Mouse (Mus musculus): Measurements from ENCODE around the gene Aunip.

Aunip gene

DNA sequence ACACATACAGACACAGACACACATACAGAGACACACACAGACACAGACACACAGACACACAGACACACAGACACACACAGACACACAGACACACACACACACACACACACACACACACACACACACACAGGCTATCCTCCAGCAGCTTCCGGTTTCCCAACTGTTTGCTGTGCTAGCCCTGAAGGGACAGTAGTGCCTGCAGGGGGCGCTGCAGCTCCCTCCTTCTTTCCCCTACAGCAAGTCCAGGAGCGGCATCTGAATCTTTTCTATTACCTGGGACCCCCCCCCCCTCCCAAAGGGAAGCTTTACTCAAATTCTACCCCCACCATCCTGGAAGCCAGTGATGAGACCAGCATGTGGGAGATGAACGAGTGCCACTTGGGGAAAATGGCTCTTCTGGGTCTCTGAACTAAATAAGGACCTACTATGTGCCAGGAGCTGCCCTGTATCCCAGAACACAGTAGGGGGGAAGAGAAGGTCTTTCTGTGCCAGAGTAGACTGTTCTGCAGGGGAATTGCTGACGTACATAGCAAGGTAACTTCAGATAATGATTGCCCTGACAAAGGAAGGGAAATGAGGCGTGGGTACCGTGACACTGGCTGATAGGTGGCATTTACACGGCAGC lies 45.3 kb downstream of the Aunip start:
- no peak for DNase-seq

DNA sequence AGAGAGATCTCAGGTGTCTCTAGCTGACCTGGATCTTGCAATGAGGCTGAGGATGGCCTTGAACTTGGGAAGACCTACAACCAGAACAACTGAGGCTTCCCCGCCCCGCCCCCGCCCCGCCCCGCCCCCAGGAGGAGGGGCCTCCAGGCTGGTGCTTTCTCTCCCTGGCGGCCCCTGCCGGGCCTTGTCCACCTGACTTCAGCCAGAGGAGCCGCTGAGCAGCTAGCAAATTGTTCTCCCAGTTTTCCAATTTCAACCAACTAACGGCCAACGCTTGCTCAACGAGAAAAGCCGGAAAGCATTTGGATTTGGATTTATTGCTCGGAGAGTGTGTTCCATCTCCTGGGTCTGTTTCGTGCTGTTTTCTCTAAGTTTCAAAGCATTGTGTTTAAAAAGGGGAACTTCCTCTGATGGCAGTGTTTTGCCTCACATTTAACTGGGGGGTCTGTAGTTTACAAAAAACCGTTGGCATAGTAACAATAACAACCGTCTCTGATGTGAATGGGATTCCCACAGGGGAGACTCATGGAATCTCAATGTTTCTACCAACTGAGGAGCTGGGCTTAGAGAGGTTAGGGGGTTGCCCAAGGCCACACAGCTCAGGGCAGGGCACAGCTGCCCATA lies 46.9 kb downstream of the Aunip start:
- peak; percentile 15 for DNase-seq

DNA sequence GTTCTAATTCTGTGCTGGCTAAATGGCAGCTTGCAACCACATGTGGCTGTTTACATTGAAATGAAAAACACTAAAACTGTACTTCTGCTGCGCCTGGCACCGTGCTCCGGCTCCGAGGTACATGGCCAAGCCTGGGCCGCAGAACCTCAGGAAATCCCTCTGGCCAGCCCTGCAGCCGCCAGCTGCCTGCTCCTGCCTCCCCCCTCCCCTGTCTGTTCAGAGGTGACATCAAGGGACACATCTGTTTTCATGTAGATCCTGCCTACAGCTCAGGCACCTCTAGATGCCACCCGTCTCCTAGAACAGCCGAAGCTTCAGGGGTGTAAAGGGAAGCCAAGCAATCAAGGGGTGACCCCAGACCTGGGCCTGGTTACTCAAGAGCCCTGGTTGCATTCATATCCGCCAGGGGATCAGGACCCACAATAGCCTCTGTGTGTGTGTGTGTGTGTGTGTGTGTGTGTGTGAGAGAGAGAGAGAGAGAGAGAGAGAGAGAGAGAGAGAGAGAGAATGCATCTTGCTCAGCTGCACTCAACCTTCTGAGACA lies 47.8 kb downstream of the Aunip start:
- DNase-seq, result no peak

DNA sequence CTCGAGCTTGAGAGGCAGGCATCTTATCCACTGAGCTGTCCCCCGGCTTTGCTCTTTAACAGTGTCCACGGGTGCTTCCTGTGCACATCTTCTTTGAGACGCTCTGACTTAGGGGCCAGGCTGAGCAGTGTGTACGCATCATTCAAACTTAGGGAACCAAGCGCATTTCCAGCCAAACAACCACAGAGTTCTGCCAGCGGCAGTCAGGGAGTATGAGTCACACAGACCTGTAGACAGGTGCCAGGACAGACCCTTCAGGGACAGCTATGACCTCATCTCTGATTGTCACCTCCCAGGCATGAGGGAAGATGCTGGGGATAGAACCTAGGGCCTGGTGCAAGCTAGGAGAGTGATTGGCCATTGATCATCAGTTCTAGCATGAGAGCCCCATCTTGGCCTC lies 48.4 kb downstream of the Aunip start:
- no peak for DNase-seq

DNA sequence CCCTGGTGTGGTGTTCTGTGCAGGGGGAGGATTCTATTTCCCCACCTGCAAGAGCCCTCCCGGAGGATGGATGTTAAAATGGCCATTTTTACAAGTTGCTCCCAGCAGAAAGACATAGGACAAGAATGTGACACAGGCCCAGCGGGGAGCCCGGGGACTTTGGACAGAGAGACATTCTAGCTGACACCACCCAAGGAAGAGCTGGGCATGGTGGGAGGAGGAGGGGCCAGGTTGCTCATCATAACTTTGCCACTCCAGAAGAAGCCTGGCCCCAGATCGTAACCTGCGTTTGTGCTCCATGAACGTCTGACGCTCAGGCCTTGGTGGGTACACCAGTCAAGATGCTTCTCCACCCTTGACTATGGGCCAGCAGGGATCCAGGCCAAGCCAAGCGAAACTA lies 49.9 kb downstream of the Aunip start:
- DNase-seq, result no peak

DNA sequence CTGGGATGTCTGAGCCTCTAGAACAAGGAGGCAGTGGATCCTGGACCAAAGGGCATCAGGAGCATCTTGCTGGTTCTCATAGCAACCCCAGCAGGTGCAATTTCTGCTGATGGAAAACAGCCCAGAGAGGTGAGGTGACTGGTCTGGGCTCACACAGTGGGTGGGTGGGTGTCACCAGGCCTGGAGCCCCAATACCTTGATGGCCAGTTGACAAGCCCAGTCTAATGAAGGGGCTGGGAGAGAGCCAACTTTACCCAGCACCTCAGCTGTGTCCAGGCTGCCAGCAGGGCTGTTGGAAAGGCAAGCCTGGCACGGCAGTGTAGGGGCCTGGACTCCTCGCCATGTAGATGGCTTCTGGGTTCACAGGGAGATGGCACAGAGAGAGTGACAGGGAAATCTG lies 51.2 kb downstream of the Aunip start:
- DNase-seq, result no peak

DNA sequence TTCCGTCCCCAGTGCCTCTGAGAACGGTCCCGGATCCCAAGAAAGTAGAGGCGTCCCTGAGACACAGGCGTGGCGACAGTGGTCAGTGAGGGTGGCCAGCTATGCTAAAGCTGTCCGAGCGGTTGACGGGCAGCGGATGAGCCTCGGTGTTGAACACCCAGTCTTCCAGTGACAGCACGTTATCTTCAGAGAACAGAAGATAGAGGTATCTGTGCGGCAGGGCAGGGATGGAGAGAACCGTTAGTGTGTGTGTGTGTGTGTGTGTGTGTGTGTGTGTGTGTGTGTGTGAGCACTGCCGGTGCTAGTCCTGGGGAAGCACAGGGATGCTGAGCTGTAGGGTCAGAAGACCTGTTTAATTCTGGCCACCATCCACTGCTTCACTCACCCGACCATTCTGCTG lies 52.8 kb downstream of the Aunip start:
- no peak for DNase-seq

DNA sequence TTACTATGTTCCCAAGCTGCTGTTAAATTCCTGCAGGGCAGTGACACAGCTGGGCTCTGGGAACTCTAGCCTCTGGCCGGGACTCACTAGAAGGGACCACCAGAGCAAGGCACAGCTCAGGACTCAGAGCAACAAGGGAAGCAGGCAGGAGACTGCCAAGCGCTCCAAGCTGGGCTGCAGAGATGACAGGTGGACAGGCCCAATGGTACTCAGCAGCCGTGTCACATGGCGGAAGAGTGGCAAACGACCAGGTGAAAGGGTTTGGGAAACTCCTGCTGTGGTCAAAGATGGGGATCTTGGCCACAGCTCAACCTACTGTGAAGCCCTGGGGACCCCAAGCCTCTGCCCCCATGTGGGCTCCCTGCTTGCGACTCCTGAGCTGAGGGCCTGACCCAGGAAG lies 53.3 kb downstream of the Aunip start:
- no peak for DNase-seq

DNA sequence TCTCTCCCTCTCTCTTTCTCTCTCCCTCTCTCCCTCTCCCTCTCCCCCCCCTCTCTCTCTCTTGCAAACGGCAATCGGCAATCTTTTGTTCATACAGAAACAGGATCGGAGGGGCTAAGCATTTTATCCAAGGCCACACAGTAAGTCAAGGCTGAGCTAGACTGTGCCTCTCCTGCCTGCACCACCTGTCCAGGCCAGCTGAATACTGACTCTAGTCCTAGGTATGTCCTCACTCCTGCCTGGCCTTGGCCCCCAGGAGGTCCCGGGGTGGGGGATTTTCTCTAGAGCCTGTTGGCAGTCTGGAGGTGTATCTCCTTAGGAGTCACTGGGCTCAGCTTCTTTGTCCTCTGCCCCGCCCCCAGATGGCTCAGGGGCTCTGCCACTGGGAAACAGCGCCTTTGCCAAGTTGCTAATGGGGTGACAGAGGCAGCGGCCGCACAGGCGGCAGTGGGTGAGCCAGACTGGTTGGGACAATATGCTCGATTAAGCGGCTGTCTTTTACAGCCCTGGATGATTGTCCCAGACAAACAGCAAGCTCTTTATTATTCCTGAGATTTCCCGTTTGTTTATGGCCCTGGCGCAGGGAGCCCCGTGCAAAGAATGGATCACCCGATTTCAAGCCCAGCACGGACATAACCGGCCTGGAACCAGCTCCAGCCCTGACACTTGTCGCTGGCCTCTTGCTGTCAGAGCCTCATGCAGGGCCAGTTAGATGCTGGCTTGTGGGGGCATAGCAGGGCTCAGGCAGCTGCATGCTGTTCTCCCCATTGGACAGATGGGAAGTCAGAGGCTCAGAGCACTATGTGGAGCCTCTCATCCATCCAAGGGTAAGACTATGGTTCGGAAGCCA lies 56.8 kb downstream of the Aunip start:
- no peak for DNase-seq

DNA sequence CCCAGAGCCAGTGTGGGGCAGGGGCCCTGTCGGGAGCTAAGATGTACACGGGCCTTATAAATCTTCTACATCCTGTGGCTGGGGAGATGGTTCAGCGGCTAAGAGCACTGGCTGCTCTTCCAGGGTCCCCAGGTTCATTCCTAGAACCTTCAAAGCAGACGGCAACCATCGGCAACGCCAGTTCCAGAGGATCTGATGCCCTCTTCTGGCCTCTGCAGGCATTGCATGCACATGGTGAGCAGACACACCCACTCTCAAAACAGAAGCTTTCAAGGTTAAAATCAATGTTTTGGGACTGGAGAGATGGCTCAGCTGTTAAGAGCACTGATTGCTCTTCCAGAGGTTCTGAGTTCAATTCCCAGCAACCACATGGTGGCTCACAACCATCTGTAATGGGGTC lies 58.4 kb downstream of the Aunip start:
- no peak for DNase-seq

DNA sequence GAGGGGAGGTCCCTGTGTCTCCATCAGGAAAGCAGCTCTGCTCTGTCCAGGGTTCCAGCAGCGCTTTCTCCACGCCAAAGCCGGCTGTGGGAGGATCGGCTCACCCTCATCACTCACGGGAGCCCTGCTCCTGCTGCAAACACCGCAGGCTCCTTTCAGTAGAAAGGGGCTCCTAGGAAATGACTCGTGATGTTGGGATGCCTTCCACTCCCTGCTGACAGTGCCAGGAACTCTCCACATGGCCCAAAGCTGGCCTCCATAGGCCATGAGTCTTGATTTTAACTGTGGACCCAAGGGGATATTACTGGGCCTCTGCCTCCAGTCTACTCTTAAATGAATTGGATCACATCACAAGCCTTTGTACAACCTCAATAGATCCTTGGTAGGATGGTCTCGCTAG lies 59.0 kb downstream of the Aunip start:
- no peak for DNase-seq

DNA sequence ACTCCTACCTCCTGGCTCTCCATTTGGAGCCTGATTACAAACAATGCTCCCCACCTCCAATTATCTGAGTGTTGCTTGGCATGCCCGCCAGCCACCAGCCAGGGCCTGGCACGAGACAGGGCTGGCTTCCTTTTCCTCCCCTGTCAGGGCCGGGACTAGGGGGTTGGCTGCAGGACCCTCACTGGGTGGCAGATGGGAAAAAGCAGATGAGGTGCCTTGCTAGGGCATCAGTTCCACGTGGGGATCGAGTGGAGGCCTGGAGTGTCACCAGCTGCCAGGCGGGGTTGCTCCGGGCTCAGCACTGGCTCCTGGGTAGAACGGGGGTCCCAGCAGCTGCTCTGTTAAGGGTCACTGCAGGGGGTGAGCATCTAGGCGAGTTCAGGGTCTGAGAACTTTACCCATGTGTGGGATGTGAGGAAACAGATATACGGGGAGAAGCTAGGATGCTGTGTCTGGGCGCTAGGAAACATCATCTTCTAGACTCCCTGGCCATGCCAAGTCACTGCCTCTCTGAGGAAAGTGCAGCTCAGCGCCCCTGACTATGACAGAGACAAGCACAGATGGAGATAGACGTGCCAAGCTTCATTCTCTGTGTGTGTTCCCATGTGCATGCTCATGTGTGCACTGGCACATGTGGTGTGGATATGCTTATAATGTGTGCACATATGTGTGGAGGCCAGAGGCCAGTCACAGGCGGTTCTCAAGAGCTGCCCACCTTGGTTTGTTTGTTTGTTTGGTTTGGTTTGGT lies 60.1 kb downstream of the Aunip start:
- DNase-seq, result no peak

DNA sequence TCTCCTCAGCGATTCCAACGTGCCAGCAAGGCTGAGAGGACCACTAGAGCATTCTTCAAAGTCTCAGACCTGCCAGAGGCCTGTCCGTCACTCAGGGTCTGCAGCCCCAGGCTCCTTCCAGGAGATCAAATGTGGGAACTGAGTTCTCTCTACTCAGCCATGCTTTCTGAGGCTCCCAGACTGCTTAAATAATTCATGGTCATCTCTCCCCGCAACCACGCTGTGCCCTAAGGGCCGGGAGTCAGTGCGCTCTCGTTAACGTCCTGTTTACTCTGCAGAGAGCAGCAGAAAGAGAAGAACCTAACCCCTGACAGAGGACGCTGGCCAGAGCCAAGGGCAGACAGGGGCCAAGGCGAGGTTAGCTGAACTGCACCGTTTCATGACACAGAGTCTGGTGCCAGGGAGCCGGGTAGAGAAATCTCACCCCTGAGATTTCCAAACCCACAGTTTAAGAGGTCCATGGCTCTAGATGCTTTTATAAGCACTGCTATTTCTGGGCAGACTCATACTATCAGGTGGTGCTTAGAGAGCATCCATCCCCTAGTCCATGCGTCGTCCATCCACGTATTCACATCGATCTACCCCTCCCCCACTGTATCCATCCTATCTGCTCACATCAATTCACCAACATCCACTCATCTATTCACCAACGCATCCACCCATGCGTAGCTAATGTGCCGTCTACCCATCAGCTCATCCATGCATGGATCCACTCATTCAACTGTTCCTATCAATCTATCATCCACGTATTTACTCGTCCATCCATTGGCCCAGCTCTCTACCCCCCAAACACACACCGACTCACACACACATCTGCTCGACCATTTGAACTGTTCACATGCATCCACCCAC lies 61.9 kb downstream of the Aunip start:
- DNase-seq, result no peak

Data from lung, postnatal 14 days (tissue).